In the genomic region with DNA sequence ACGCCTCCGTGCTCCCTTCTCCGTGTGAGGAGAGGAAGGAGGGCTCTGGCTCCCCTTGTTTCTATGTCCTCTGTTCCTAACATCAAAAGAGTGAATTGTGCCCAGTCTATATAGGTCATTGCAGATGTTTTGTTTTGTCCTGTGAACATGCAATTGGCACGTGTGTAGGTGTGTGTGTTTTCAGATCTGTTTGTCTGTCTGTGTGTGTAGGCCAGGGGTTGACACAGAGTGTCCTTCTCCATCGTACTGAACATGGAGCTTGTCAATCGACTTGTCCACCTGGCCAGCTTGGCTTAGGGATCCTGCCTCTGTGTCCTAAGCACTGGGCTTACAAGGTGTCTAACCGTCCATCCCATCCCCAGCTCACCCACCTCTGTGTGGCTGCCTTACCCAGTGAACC, we compare ENCODE assay signal across 19 mouse cellular contexts.
"Had no signal": no experiment of that assay in that cellular context is flagged by ENCODE, and none has a peak within 500 bp of the region (broad histone marks: within the 10 kb centered on the region; RNA-seq: fewer than 3 reads in every experiment).

No protein-coding gene starts in this region.

- DNase-seq: layer of hippocampus, adult 9-11 months; lung, adult 2 months; lung, postnatal 14 days; lung, postnatal 4 days; retina, postnatal 1 day; right cerebral cortex, postnatal 25 days; spleen, adult 18-20 months; thymus, adult 18-20 months; thymus, postnatal 36 days had no signal

- H3K36me3 ChIP-seq: limb, embryonic 10.5 days; limb, embryonic 13.5 days; liver, embryonic 15.5 days; midbrain, embryonic 12.5 days; neural tube, embryonic 13.5 days had no signal

- H3K27me3 ChIP-seq: liver, embryonic 15.5 days had no signal

- H3K4me2 ChIP-seq: limb, embryonic 13.5 days; liver, embryonic 15.5 days; midbrain, embryonic 12.5 days; neural tube, embryonic 13.5 days had no signal

- H3K9ac ChIP-seq: limb, embryonic 13.5 days; liver, embryonic 15.5 days; midbrain, embryonic 12.5 days; neural tube, embryonic 13.5 days had no signal

- H3K9me3 ChIP-seq: limb, embryonic 10.5 days; limb, embryonic 13.5 days; liver, embryonic 15.5 days; midbrain, embryonic 12.5 days; neural tube, embryonic 13.5 days had no signal

- ATAC-seq: intestine, postnatal 0 days; midbrain, embryonic 16.5 days had no signal

- H3K4me1 ChIP-seq: midbrain, embryonic 12.5 days had no signal

- H3K27ac ChIP-seq: kidney, postnatal 0 days; layer of hippocampus, adult 2 months; limb, embryonic 10.5 days; limb, embryonic 13.5 days; liver, embryonic 15.5 days; midbrain, embryonic 12.5 days; neural tube, embryonic 13.5 days had no signal

- H3K4me3 ChIP-seq: layer of hippocampus, adult 2 months; limb, embryonic 10.5 days; limb, embryonic 13.5 days; liver, embryonic 15.5 days; midbrain, embryonic 12.5 days; myocyte; neural tube, embryonic 13.5 days had no signal
